ENCODE assay signal across 7 mouse cellular contexts in genomic region chr12:46819348-46820022, GRCm38 (mm10). TPM values are rescaled to one million over a fixed set of nuclear protein-coding genes. Genes with fewer than 3 reads are reported as not detected.
DNase-seq lines count a peak whose midpoint lies in the region; ATAC-seq lines count a peak whose summit lies in the region.

No protein-coding gene starts in this region.

- H3K9me3 ChIP-seq in embryonic facial prominence, embryonic 12.5 days, result no peaks in the 10 kb centered on the region
- no peaks in the 10 kb centered on the region for H3K9me3 ChIP-seq in kidney, embryonic 14.5 days (ENCODE audit: control insufficient read depth, low read length)
- no peaks in the 10 kb centered on the region for H3K9me3 ChIP-seq in limb, embryonic 13.5 days
- H3K9me3 ChIP-seq in midbrain, embryonic 15.5 days, result no peaks in the 10 kb centered on the region
- no peaks in the 10 kb centered on the region for H3K9me3 ChIP-seq in stomach, embryonic 14.5 days (ENCODE audit: control insufficient read depth, low read depth, low read length)

- H3K4me3 ChIP-seq in embryonic facial prominence, embryonic 12.5 days, result peak overlapping the region; percentile 77
- peak overlapping the region; percentile 79 for H3K4me3 ChIP-seq in kidney, embryonic 14.5 days (ENCODE audit: low read length)
- peak overlapping the region; percentile 74 for H3K4me3 ChIP-seq in limb, embryonic 13.5 days
- H3K4me3 ChIP-seq in midbrain, embryonic 15.5 days, result peak overlapping the region; percentile 96
- H3K4me3 ChIP-seq in stomach, embryonic 14.5 days (ENCODE audit: low read depth, low read length), result peak overlapping the region; percentile 67

- no peaks in the 10 kb centered on the region for H3K36me3 ChIP-seq in embryonic facial prominence, embryonic 12.5 days
- no peaks in the 10 kb centered on the region for H3K36me3 ChIP-seq in kidney, embryonic 14.5 days (ENCODE audit: control insufficient read depth, insufficient read depth, low read length)
- H3K36me3 ChIP-seq in limb, embryonic 13.5 days, result no peaks in the 10 kb centered on the region
- no peaks in the 10 kb centered on the region for H3K36me3 ChIP-seq in midbrain, embryonic 15.5 days (replicated peaks)
- no peaks in the 10 kb centered on the region for H3K36me3 ChIP-seq in stomach, embryonic 14.5 days (ENCODE audit: control insufficient read depth, insufficient read depth, low read length)

- peak; percentile 98 for DNase-seq in brain, adult 2 months (ENCODE audit: low read depth, low spot score)
- peak; percentile 93 to 96 for DNase-seq in heart, adult 9 months (ENCODE audit: low spot score in 2 of 2)

- peak; percentile 94 for ATAC-seq in embryonic facial prominence, embryonic 12.5 days (ENCODE audit: insufficient number of reproducible peaks, insufficient read depth, low FRiP score, low TSS enrichment)
- peak; percentile 98 for ATAC-seq in kidney, embryonic 14.5 days (ENCODE audit: low FRiP score, low TSS enrichment)
- ATAC-seq in limb, embryonic 13.5 days (ENCODE audit: low FRiP score, low read depth), result peak; percentile 95
- ATAC-seq in midbrain, embryonic 15.5 days (replicated peaks), result peak; percentile 95
- ATAC-seq in stomach, embryonic 14.5 days (ENCODE audit: insufficient number of reproducible peaks, insufficient read depth, low FRiP score, low read depth), result peak; percentile 95

- H3K27ac ChIP-seq in embryonic facial prominence, embryonic 12.5 days, result peak overlapping the region; percentile 84; the same call in 1 of the 2 replicates
- no peak overlapping the region for H3K27ac ChIP-seq in kidney, embryonic 14.5 days (ENCODE audit: low read depth, low read length)
- H3K27ac ChIP-seq in limb, embryonic 13.5 days, result no peak overlapping the region
- peak overlapping the region; percentile 100 for H3K27ac ChIP-seq in midbrain, embryonic 15.5 days
- no peak overlapping the region for H3K27ac ChIP-seq in stomach, embryonic 14.5 days (ENCODE audit: low read length)

- H3K4me2 ChIP-seq in embryonic facial prominence, embryonic 12.5 days (replicated peaks), result peak overlapping the region; percentile 87
- H3K4me2 ChIP-seq in kidney, embryonic 14.5 days (replicated peaks; ENCODE audit: low read depth, low read length), result peak overlapping the region; percentile 88
- H3K4me2 ChIP-seq in limb, embryonic 13.5 days (replicated peaks), result peak overlapping the region; percentile 90
- peak overlapping the region; percentile 54 for H3K4me2 ChIP-seq in midbrain, embryonic 15.5 days
- peak overlapping the region; percentile 84 for H3K4me2 ChIP-seq in stomach, embryonic 14.5 days (replicated peaks; ENCODE audit: low read depth, low read length)

- under 1% methylated on average over 52 of the region's 57 CpGs for WGBS in embryonic facial prominence, embryonic 12.5 days
- 2% methylated on average over 55 of the region's 57 CpGs for WGBS in kidney, embryonic 14.5 days
- under 1% methylated on average over 37 of the region's 57 CpGs for WGBS in limb, embryonic 13.5 days
- under 1% methylated on average over 49 of the region's 57 CpGs for WGBS in midbrain, embryonic 15.5 days
- WGBS in stomach, embryonic 14.5 days, result under 1% methylated on average over 54 of the region's 57 CpGs

- H3K9ac ChIP-seq in embryonic facial prominence, embryonic 12.5 days, result peak overlapping the region; percentile 73
- H3K9ac ChIP-seq in kidney, embryonic 14.5 days (ENCODE audit: low read depth, low read length), result peak overlapping the region; percentile 73
- H3K9ac ChIP-seq in limb, embryonic 13.5 days, result peak overlapping the region; percentile 70
- H3K9ac ChIP-seq in midbrain, embryonic 15.5 days, result peak overlapping the region; percentile 99
- H3K9ac ChIP-seq in stomach, embryonic 14.5 days (replicated peaks; ENCODE audit: low read depth, low read length), result peak overlapping the region; percentile 61

- no peaks in the 10 kb centered on the region for H3K27me3 ChIP-seq in embryonic facial prominence, embryonic 12.5 days
- H3K27me3 ChIP-seq in kidney, embryonic 14.5 days (ENCODE audit: control insufficient read depth, insufficient read depth, low read length), result no peaks in the 10 kb centered on the region
- peaks cover 38% of the 10 kb centered on the region for H3K27me3 ChIP-seq in limb, embryonic 13.5 days
- no peaks in the 10 kb centered on the region for H3K27me3 ChIP-seq in midbrain, embryonic 15.5 days (replicated peaks)
- no peaks in the 10 kb centered on the region for H3K27me3 ChIP-seq in stomach, embryonic 14.5 days (ENCODE audit: control insufficient read depth, insufficient read depth, low read length)

- no peaks in the 10 kb centered on the region for H3K4me1 ChIP-seq in embryonic facial prominence, embryonic 12.5 days
- no peaks in the 10 kb centered on the region for H3K4me1 ChIP-seq in kidney, embryonic 14.5 days (ENCODE audit: control insufficient read depth, insufficient read depth, low read length)
- no peaks in the 10 kb centered on the region for H3K4me1 ChIP-seq in limb, embryonic 13.5 days
- H3K4me1 ChIP-seq in midbrain, embryonic 15.5 days, result no peaks in the 10 kb centered on the region; the same call in 1 of the 2 replicates
- H3K4me1 ChIP-seq in stomach, embryonic 14.5 days (ENCODE audit: control insufficient read depth, insufficient read depth, low read length), result no peaks in the 10 kb centered on the region

RNA-seq across cellular contexts. Expression of gene Nova1, which starts 0.8 kb away (rescaled TPM):
- 3.4 and 3.6 TPM in 2 replicates for polyA plus RNA-seq in embryonic facial prominence, embryonic 12.5 days (2016; fragmentation: Nextera tagmentation; extraction: Ambion mirVana)
- 1.9 and 2.8 TPM in 2 replicates for polyA plus RNA-seq in kidney, embryonic 14.5 days (2014; fragmentation: Nextera tagmentation; extraction: Ambion mirVana)
- polyA plus RNA-seq in limb, embryonic 13.5 days (2015; fragmentation: Nextera tagmentation; extraction: Ambion mirVana), result 2.8 and 2.9 TPM in 2 replicates
- polyA plus RNA-seq in midbrain, embryonic 15.5 days (2015; fragmentation: Nextera tagmentation; extraction: Ambion mirVana), result 102 and 117 TPM in 2 replicates
- 2.3 and 2.7 TPM in 2 replicates for polyA plus RNA-seq in stomach, embryonic 14.5 days (2014; fragmentation: Nextera tagmentation; extraction: Ambion mirVana)

Comparison
In these comparisons a context has a peak if more than half of its experiments do, and no peak if none do; other contexts are left out.
1. H3K27ac ChIP-seq: peak in embryonic facial prominence, embryonic 12.5 days (single experiment) and midbrain, embryonic 15.5 days (single experiment); none in kidney, embryonic 14.5 days (single experiment), limb, embryonic 13.5 days (single experiment) and stomach, embryonic 14.5 days (single experiment).
2. RNA of gene Nova1, which starts 0.8 kb away (polyA plus RNA-seq): 102 to 117 TPM in midbrain, embryonic 15.5 days; 3.4 to 3.6 TPM in embryonic facial prominence, embryonic 12.5 days, 2.8 to 2.9 TPM in limb, embryonic 13.5 days, 1.9 to 2.8 TPM in kidney, embryonic 14.5 days and 2.3 to 2.7 TPM in stomach, embryonic 14.5 days; every median in the first group is over 10 times any median in the second.
3. Peak in every context shown above with its lines, with median percentiles within 50 percentile points of each other: ATAC-seq, H3K4me2 ChIP-seq, H3K4me3 ChIP-seq and H3K9ac ChIP-seq.